Mouse (Mus musculus): ENCODE data around the gene Kars. TPM values are rescaled to one million over a fixed set of nuclear protein-coding genes. Genes with fewer than 3 reads are reported as not detected.

The Kars gene
- polyA plus RNA-seq, 1 experiment = 25.2 TPM

GRCm38 (mm10) chr8:111968991-111969390, 42.1 kb downstream of the Kars start:
- H3K4me3 ChIP-seq (ENCODE audit: extremely low read depth, insufficient read depth, insufficient read length) = no peak overlapping the region
- TF ChIP-seq POLR2A (IDR thresholded peaks at IDR 0.05; ENCODE audit: low read depth, low read length) = no peak
- no peak for TF ChIP-seq CTCF (IDR thresholded peaks at IDR 0.05; ENCODE audit: extremely low read depth, insufficient read depth, insufficient read length, insufficient replicate concordance)
- WGBS = 86% methylated on average over 5 of the region's 5 CpGs
- no peaks in the 10 kb centered on the region for H3K27me3 ChIP-seq (ENCODE audit: control insufficient read depth, insufficient read depth, low read length)
- no peak for DNase-seq (ENCODE audit: low read depth in 1 of 2, low spot score in 2 of 2)
- H3K4me1 ChIP-seq (ENCODE audit: control insufficient read depth, insufficient read depth, insufficient read length) = 0 out of 2 replicates have a peak, but pooled peaks cover 2% of the 10 kb centered on the region
- no peaks in the 10 kb centered on the region for H3K36me3 ChIP-seq (ENCODE audit: control insufficient read depth, insufficient read depth, low read length)
- H3K27ac ChIP-seq (ENCODE audit: insufficient read depth, low read length) = no peak overlapping the region

GRCm38 (mm10) chr8:111968541-111968940, 42.6 kb downstream of the Kars start:
- no peak overlapping the region for H3K4me3 ChIP-seq (ENCODE audit: extremely low read depth, insufficient read depth, insufficient read length)
- no peaks in the 10 kb centered on the region for H3K36me3 ChIP-seq (ENCODE audit: control insufficient read depth, insufficient read depth, low read length)
- H3K27ac ChIP-seq (ENCODE audit: insufficient read depth, low read length) = no peak overlapping the region
- no peak for TF ChIP-seq CTCF (IDR thresholded peaks at IDR 0.05; ENCODE audit: extremely low read depth, insufficient read depth, insufficient read length, insufficient replicate concordance)
- no peak for TF ChIP-seq POLR2A (IDR thresholded peaks at IDR 0.05; ENCODE audit: low read depth, low read length)
- WGBS = 92% methylated on average over 10 of the region's 10 CpGs
- 0 out of 2 replicates have a peak, but pooled peaks cover 2% of the 10 kb centered on the region for H3K4me1 ChIP-seq (ENCODE audit: control insufficient read depth, insufficient read depth, insufficient read length)
- no peaks in the 10 kb centered on the region for H3K27me3 ChIP-seq (ENCODE audit: control insufficient read depth, insufficient read depth, low read length)
- no peak for DNase-seq (ENCODE audit: low read depth in 1 of 2, low spot score in 2 of 2)

- 46% methylated on average over 5 of the region's 5 CpGs for WGBS
- Histone ChIP-seq H3K36me3 (ENCODE audit: control insufficient read depth, insufficient read depth, low read length) (no peaks in the 10 kb centered on the region), H3K4me1 (ENCODE audit: control insufficient read depth, insufficient read depth, insufficient read length) (0 out of 2 replicates have a peak, but pooled peaks cover 2% of the 10 kb centered on the region)
These were observed 43.8 kb downstream of the Kars start for GRCm38 (mm10) chr8:111967246-111967870.

GRCm38 (mm10) chr8:111964849-111965561, 46.1 kb downstream of the Kars start:
- 77% methylated on average over 7 of the region's 7 CpGs for whole genome bisulfite sequencing
- no peak for DNase-seq (ENCODE audit: low read depth in 1 of 2, low spot score in 2 of 2)
- no peak overlapping the region for H3K27ac ChIP-seq (ENCODE audit: insufficient read depth, low read length)
- 0 out of 2 replicates have a peak, but pooled peaks cover 2% of the 10 kb centered on the region for H3K4me1 ChIP-seq (ENCODE audit: control insufficient read depth, insufficient read depth, insufficient read length)
- TF ChIP-seq POLR2A (IDR thresholded peaks at IDR 0.05; ENCODE audit: low read depth, low read length) (no peak), CTCF (IDR thresholded peaks at IDR 0.05; ENCODE audit: extremely low read depth, insufficient read depth, insufficient read length, insufficient replicate concordance) (no peak)
- 0 out of 2 replicates have a peak, but pooled peaks cover 2% of the 10 kb centered on the region for H3K36me3 ChIP-seq (ENCODE audit: control insufficient read depth, insufficient read depth, low read length)
- H3K27me3 ChIP-seq (ENCODE audit: control insufficient read depth, insufficient read depth, low read length) = no peaks in the 10 kb centered on the region
- H3K4me3 ChIP-seq (ENCODE audit: extremely low read depth, insufficient read depth, insufficient read length) = no peak overlapping the region

More at GRCm38 (mm10) chr8:111967246-111967870, 43.8 kb downstream of the Kars start:
- no peak for TF ChIP-seq POLR2A (IDR thresholded peaks at IDR 0.05; ENCODE audit: low read depth, low read length)
- TF ChIP-seq CTCF (IDR thresholded peaks at IDR 0.05; ENCODE audit: extremely low read depth, insufficient read depth, insufficient read length, insufficient replicate concordance) = no peak
- no peak for DNase-seq (ENCODE audit: low read depth in 1 of 2, low spot score in 2 of 2)
- Histone ChIP-seq H3K4me3 (ENCODE audit: extremely low read depth, insufficient read depth, insufficient read length) (no peak overlapping the region), H3K27ac (ENCODE audit: insufficient read depth, low read length) (no peak overlapping the region), H3K27me3 (ENCODE audit: control insufficient read depth, insufficient read depth, low read length) (no peaks in the 10 kb centered on the region)

- H3K4me1 ChIP-seq (ENCODE audit: control insufficient read depth, insufficient read depth, insufficient read length) = 0 out of 2 replicates have a peak, but pooled peaks cover 2% of the 10 kb centered on the region
- DNase-seq (ENCODE audit: low read depth in 1 of 2, low spot score in 2 of 2) = no peak
- no peak overlapping the region for H3K4me3 ChIP-seq (ENCODE audit: extremely low read depth, insufficient read depth, insufficient read length)
- no peaks in the 10 kb centered on the region for H3K27me3 ChIP-seq (ENCODE audit: control insufficient read depth, insufficient read depth, low read length)
- 0 out of 2 replicates have a peak, but pooled peaks cover 2% of the 10 kb centered on the region for H3K36me3 ChIP-seq (ENCODE audit: control insufficient read depth, insufficient read depth, low read length)
- H3K27ac ChIP-seq (ENCODE audit: insufficient read depth, low read length) = no peak overlapping the region
- TF ChIP-seq POLR2A (IDR thresholded peaks at IDR 0.05; ENCODE audit: low read depth, low read length) (no peak), CTCF (IDR thresholded peaks at IDR 0.05; ENCODE audit: extremely low read depth, insufficient read depth, insufficient read length, insufficient replicate concordance) (no peak)
- 82% methylated on average over 5 of the region's 5 CpGs for WGBS
These were observed 46.8 kb downstream of the Kars start for GRCm38 (mm10) chr8:111964351-111964750.

- TF ChIP-seq POLR2A (IDR thresholded peaks at IDR 0.05; ENCODE audit: low read depth, low read length) = no peak
- no peak for TF ChIP-seq CTCF (IDR thresholded peaks at IDR 0.05; ENCODE audit: extremely low read depth, insufficient read depth, insufficient read length, insufficient replicate concordance)
- H3K27ac ChIP-seq (ENCODE audit: insufficient read depth, low read length) = no peak overlapping the region
- no peaks in the 10 kb centered on the region for H3K27me3 ChIP-seq (ENCODE audit: control insufficient read depth, insufficient read depth, low read length)
- H3K4me1 ChIP-seq (ENCODE audit: control insufficient read depth, insufficient read depth, insufficient read length) = 0 out of 2 replicates have a peak, but pooled peaks cover 2% of the 10 kb centered on the region
- DNase-seq (ENCODE audit: low read depth in 1 of 2, low spot score in 2 of 2) = no peak
- 94% methylated on average over 4 of the region's 4 CpGs for WGBS
- 0 out of 2 replicates have a peak, but pooled peaks cover 2% of the 10 kb centered on the region for H3K36me3 ChIP-seq (ENCODE audit: control insufficient read depth, insufficient read depth, low read length)
- no peak overlapping the region for H3K4me3 ChIP-seq (ENCODE audit: extremely low read depth, insufficient read depth, insufficient read length)
These were observed 47.6 kb downstream of the Kars start for GRCm38 (mm10) chr8:111963546-111963945.

Measured in spleen, adult 2 months (tissue).